Mouse (Mus musculus) limb, embryonic 11.5 days (tissue): ENCODE measurements around the gene Cant1. TPM values are rescaled to one million over a fixed set of nuclear protein-coding genes. Genes with fewer than 3 reads are reported as not detected.

Experiments
- ATAC-seq: fragments of 200-750 bp; cut with Nextera tagmentation; 2 replicates; pipeline ENCODE4 v1.8.0; 2017; ENCODE audit warnings: low read depth; ENCODE audit not compliant: insufficient number of reproducible peaks, low FRiP score, low TSS enrichment
- DNase-seq: peaks from one replicate; pipeline ENCODE4 v3.0.0-alpha.2; 2015; ENCODE audit warnings: low spot score
- H3K27ac ChIP-seq: fragments of 300-500 bp; sonication (generic); replicated peaks from 2 replicates; pipeline ENCODE4 v1.5.1; 2014; ENCODE audit warnings: low read depth, mild to moderate bottlenecking, low read length
- H3K27me3 ChIP-seq: fragments of 300-500 bp; sonication (generic); 2 replicates; pipeline ENCODE4 v1.6.1; 2014; ENCODE audit warnings: mild to moderate bottlenecking, low read length, mixed read lengths; ENCODE audit not compliant: control insufficient read depth, insufficient read depth
- H3K36me3 ChIP-seq: fragments of 300-500 bp; sonication (generic); 2 replicates; pipeline ENCODE4 v1.6.1; 2014; ENCODE audit warnings: mild to moderate bottlenecking, low read length, moderate library complexity, mixed read lengths; ENCODE audit not compliant: control insufficient read depth, insufficient read depth
- H3K4me1 ChIP-seq: fragments of 300-500 bp; sonication (generic); 2 replicates; pipeline ENCODE4 v1.6.1; 2014; ENCODE audit warnings: low read length, mixed read lengths; ENCODE audit not compliant: control insufficient read depth, insufficient read depth
- H3K4me2 ChIP-seq: fragments of 300-500 bp; sonication (generic); 2 replicates; pipeline ENCODE4 v1.6.1; 2014; ENCODE audit warnings: low read depth, mild to moderate bottlenecking, moderate library complexity; ENCODE audit not compliant: severe bottlenecking
- H3K4me3 ChIP-seq: fragments of 300-500 bp; sonication (generic); 2 replicates; pipeline ENCODE4 v1.5.1; 2014; ENCODE audit warnings: low read depth, low read length
- H3K9ac ChIP-seq: fragments of 300-500 bp; sonication (generic); 2 replicates; pipeline ENCODE4 v1.6.1; 2014; ENCODE audit warnings: mild to moderate bottlenecking, low read length
- H3K9me3 ChIP-seq: fragments of 300-500 bp; sonication (generic); 2 replicates; pipeline ENCODE4 v1.6.1; 2016; ENCODE audit warnings: low read length; ENCODE audit not compliant: control insufficient read depth
- WGBS: fragments of 180-500 bp; shearing (Covaris S2); extraction: QIAGEN DNeasy Blood & Tissue Kit; methylation state at CpG from one replicate; pipeline ENCODE4 v1.1.7; 2014; 5-methylcytosine and 5-hydroxymethylcytosine counted together
- polyA plus RNA-seq: library from polyadenylated mRNA; unstranded; fragments of >200 nt; fragmentation: Nextera tagmentation; extraction: Ambion mirVana; gene quantifications from 2 replicates; pipeline ENCODE4 v1.2.1, GENCODE M21; 2014

The Cant1 gene
- polyA plus RNA-seq, 1 experiment from 2014 or later = 27.1 TPM

DNA sequence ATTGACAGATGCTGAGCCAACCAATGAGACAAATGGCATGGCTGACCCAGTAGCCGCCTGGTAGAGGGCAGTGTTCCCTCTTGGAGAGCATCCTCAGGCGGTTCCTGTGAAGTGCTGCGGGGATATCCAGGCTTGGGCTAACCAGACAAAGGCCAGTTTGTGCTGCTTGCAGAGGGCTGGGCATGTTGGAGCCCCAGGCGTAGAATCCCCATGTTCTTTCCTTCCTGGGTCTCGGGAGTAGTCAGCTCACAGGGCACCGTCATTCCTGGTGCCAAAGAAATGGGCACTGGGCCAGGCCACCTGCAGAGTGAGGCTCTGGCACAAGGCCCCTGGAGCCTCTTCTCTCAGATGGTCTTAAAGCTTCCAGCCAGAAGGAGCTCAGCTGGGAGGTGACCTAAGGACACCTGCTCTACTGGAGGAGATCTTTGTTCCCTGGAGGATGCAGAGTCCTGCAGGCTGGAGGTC, 17.6 kb upstream of the Cant1 start:
- no peaks in the 10 kb centered on the region for H3K27me3 ChIP-seq
- peaks cover 35% of the 10 kb centered on the region for H3K4me1 ChIP-seq
- H3K36me3 ChIP-seq = no peaks in the 10 kb centered on the region
- H3K27ac ChIP-seq = no peak overlapping the region
- H3K4me2 ChIP-seq = no peak overlapping the region
- 60% methylated on average over 6 of the region's 6 CpGs for WGBS
- ATAC-seq (no peak), DNase-seq (no peak)
- H3K4me3 ChIP-seq = no peak overlapping the region
- H3K9ac ChIP-seq = no peak overlapping the region
- H3K9me3 ChIP-seq = no peaks in the 10 kb centered on the region

DNA sequence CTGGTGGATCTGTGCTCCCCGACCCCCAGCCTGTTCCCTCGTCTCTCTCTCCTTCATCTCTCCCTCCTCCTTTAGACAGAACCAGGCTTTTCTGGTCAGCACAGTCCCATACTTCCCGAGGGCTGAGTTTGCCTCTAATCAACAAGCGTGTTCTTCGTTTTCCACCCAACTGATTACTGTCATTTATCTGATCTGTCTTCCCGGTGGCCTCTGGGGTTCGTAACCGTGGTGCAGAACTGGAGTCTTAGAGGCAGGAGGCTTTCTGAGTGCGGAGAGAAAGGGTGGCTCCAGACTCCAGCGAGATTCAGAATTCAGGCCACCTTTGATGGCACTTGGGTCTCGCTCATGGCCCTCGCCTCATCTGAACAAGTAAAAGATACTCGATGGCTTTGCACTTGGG, 15.2 kb upstream of the Cant1 start:
- Histone ChIP-seq H3K4me3 (0 out of 2 replicates have a peak overlapping the region, but pooled peaks have one; percentile 12), H3K27ac (no peak overlapping the region)

DNA sequence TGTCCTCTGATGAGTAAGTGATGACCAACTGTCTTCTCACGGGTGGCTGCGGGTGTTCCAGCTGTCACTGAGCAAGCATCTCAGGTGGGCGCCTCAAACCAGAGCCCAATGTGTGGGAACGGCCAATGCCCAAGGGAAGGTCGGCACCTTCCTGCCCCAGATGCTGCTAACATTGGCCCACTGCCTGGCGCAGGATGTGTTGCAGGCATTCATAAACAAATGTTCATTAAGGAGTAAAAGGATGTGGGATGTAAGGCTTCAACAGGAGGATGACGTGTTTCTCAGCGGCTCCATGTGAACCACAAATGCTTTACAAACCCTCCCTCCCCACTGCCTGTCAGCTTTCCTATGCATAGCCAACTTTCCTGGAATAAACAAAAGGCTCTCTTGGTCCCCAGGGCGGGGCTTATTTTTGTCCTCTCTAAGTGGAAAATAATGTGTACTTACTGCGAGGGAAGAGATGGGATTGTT, 14.5 kb upstream of the Cant1 start:
- DNase-seq (no peak), ATAC-seq (no peak)
- Histone ChIP-seq H3K27me3 (no peaks in the 10 kb centered on the region), H3K9me3 (no peaks in the 10 kb centered on the region), H3K9ac (peak overlapping the region; percentile 45; the same call in 1 of the 2 replicates), H3K4me1 (peaks cover 38% of the 10 kb centered on the region), H3K27ac (no peak overlapping the region), H3K36me3 (no peaks in the 10 kb centered on the region), H3K4me2 (peak overlapping the region; percentile 28; the same call in 1 of the 2 replicates), H3K4me3 (no peak overlapping the region)
- WGBS = 75% methylated on average over 10 of the region's 10 CpGs

More for the DNA sequence above, 15.2 kb upstream of the Cant1 start:
- Histone ChIP-seq H3K4me2 (peak overlapping the region; percentile 28; the same call in 1 of the 2 replicates), H3K36me3 (no peaks in the 10 kb centered on the region), H3K9ac (peak overlapping the region; percentile 45; the same call in 1 of the 2 replicates), H3K4me1 (peaks cover 39% of the 10 kb centered on the region), H3K9me3 (no peaks in the 10 kb centered on the region), H3K27me3 (no peaks in the 10 kb centered on the region)
- no peak for ATAC-seq
- DNase-seq = no peak
- WGBS = 37% methylated on average over 13 of the region's 13 CpGs

DNA sequence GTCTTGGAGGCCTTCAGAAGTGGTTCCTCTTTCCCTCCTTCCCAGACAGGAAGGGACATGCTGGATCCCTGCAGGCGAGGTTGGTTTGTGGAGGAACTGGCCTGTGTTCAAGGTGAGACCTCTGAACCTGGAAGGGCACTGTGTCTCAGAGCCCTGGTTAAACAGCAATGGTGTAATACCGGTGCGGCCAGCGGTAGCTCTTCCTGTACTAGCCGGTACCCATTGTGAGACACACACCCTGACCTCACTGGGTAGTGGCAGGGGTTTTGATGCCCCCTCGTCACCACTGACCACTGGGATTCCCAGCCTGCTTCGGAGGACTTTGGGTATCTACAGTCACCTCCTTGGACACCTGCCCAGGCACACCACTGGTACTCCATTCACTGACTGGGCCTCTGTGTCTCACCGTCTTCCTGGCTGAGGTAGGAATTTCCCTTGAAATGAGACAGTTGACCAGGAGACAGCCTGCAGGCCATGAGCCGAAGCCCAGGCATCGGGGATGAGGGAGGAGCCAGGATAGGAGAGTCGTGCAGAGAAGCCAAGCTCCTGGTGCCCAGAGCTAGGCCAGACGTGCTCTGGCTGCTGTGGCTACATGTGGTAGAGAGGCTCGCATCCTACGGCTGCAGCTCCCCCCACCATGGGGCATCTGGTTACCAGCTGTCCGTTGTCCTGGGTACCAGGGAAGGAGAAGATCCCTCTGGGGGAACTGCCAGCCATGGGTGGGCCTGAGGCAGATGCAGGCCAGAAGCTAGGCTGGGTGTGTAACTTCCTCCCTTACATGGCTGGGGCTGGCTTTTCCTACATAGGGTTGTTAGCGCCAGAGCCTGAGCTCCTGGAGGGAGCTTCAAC, 12.4 kb upstream of the Cant1 start:
- Histone ChIP-seq H3K27me3 (no peaks in the 10 kb centered on the region), H3K36me3 (no peaks in the 10 kb centered on the region), H3K9me3 (no peaks in the 10 kb centered on the region), H3K4me1 (peaks cover 40% of the 10 kb centered on the region), H3K9ac (peak overlapping the region; percentile 30; the same call in 1 of the 2 replicates), H3K4me2 (no peak overlapping the region), H3K27ac (no peak overlapping the region), H3K4me3 (no peak overlapping the region)
- WGBS = 72% methylated on average over 16 of the region's 16 CpGs
- ATAC-seq (no peak), DNase-seq (no peak)

DNA sequence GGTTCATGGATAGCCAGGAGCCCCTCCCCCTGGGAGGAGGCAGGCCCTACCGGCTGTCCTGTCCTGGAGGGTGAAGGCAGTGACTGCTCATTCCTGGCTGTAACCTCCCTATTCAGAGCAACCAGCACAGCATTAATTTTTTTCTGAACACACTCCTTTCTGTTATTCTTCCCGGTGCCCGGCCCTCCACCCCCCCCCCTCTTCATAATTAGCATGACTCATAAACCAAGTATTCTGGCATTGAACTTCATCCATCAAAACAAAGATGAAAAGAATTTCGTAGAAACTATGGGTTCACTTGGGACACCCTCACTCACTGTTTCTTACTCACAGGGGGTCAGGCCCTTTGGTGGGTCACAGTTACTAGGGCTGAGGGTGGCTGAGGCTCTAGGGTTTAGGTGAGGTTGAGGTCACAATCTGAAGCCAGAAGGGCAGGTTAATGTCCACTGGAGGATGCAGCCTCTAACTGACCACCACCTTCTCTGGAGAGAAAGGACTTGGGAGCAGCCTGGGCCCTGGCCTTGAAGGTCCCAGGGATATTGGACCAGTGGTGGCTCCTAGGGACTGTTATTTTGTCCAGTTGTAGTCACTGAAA, 11.5 kb upstream of the Cant1 start:
- DNase-seq (no peak), ATAC-seq (no peak)
- H3K27me3 ChIP-seq = no peaks in the 10 kb centered on the region
- H3K36me3 ChIP-seq = no peaks in the 10 kb centered on the region
- no peak overlapping the region for H3K4me3 ChIP-seq
- no peak overlapping the region for H3K9ac ChIP-seq
- H3K27ac ChIP-seq = no peak overlapping the region
- peaks cover 39% of the 10 kb centered on the region for H3K4me1 ChIP-seq
- H3K9me3 ChIP-seq = no peaks in the 10 kb centered on the region
- no peak overlapping the region for H3K4me2 ChIP-seq
- WGBS = 62% methylated on average over 4 of the region's 4 CpGs

DNA sequence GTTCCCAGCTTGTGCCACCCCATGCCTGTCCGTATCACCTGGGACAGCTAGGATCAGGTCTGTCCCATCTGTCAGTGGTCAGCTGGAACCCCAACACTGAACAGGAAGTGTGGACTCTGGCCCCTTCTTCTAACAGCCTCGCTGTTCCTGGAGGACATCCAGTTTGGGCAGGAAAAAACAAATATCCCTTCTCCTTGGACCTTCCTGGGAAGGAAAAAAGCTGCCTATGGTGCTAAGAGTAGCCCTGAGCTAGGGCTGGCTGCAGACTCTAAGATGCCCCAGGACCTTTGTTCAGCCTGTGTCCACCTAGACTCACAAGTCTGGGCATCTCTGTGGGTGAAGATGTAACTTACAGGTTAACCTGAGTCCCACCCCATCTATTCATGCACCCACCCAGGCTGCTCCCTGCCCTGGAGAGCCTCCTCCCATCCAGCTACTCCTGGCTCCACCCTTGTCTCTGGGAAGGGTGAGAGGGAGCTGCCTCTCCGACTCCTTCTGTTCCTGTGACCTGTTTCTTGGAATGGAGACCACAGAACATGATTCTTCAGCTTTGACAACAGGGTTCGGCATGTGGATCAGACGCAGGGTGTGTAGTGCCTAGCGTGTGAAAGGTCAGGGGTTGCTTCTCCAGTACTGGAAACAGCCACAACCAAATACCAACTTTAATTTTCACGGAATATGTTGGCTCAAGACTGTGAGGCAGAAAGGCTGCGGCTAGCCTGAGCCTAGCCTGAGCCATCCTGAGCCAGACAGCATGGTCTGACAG, 10.2 kb upstream of the Cant1 start:
- H3K9ac ChIP-seq = no peak overlapping the region
- H3K4me3 ChIP-seq = peak overlapping the region; percentile 24; the same call in 1 of the 2 replicates
- H3K36me3 ChIP-seq = no peaks in the 10 kb centered on the region
- DNase-seq = no peak
- H3K4me1 ChIP-seq = peaks cover 27% of the 10 kb centered on the region
- no peaks in the 10 kb centered on the region for H3K27me3 ChIP-seq
- no peak for ATAC-seq
- H3K4me2 ChIP-seq = peak overlapping the region; percentile 55
- WGBS = 51% methylated on average over 8 of the region's 8 CpGs
- no peaks in the 10 kb centered on the region for H3K9me3 ChIP-seq
- no peak overlapping the region for H3K27ac ChIP-seq

DNA sequence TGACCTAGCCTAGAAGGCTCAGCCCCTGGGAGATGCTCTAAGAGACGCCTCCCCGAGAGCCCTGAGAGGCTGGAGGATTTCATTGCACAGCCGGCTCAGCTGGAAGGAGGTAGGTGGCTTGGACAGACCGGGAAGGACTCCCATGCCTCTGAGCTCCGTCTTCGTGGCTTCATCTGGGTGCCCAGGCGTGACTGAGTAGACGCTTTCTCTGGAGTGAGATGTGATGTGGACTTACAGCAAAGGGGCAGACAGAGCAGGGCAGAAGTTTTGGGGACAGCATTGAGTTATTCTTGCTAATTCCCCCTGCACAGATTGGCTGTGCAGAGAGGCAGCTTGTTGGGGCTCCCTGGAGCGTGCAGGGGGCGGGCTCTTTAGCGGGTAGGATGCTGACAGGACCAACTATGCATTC, 9.6 kb upstream of the Cant1 start:
- Histone ChIP-seq H3K9ac (peak overlapping the region; percentile 44), H3K9me3 (no peaks in the 10 kb centered on the region), H3K27ac (no peak overlapping the region), H3K36me3 (no peaks in the 10 kb centered on the region), H3K27me3 (no peaks in the 10 kb centered on the region), H3K4me3 (peak overlapping the region; percentile 24), H3K4me1 (peaks cover 25% of the 10 kb centered on the region), H3K4me2 (peak overlapping the region; percentile 55)
- DNase-seq = peak; percentile 46
- no peak for ATAC-seq
- 11% methylated on average over 11 of the region's 11 CpGs for WGBS

DNA sequence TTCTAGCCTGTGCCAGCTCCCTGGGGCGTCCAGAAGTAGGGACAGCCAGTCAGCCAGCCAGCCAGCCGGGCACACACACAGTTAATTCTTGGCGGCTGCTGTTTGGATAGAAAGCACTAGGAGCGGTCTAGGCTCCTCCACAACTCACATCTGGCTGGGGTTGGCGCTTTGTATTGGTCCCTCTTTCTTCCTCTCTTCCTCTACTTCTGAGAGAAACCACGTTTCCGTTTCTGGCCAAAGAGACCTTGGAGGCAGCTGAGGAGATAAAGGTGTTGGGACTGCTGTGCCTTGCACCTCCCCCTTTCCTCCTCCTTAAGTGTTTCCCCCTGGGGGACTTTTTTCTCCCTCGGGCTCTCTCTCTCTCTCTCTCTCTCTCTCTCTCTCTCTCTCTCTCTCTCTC, 9.1 kb upstream of the Cant1 start, which contains the start of gene C1qtnf1:
Gene C1qtnf1 (plus strand): TSS at position 218 of the 400 bp plus-strand sequence.
- Histone ChIP-seq H3K9ac (peak within 1 kb of the TSS; percentile 52), H3K4me3 (peak within 1 kb of the TSS; percentile 24), H3K9me3 (no peaks in the 10 kb centered on the region), H3K27me3 (no peaks in the 10 kb centered on the region), H3K36me3 (no peaks in the 10 kb centered on the region), H3K4me1 (peaks cover 25% of the 10 kb centered on the region), H3K4me2 (peak within 1 kb of the TSS; percentile 55), H3K27ac (no peak within 1 kb of the TSS)
- ATAC-seq (no peak), DNase-seq (peak; percentile 58)
- 3% methylated on average over 8 of the region's 8 CpGs for WGBS
